Comparison of ENCODE assay signal across 9 mouse cellular contexts in genomic region chr15:8511861-8512260, GRCm38 (mm10). TPM values are rescaled to one million over a fixed set of nuclear protein-coding genes. Genes with fewer than 3 reads are reported as not detected.
DNase-seq lines count a peak whose midpoint lies in the region; ATAC-seq and TF ChIP-seq lines count a peak whose summit lies in the region.
"Had no signal": no experiment of that assay in that cellular context is flagged by ENCODE, and none has a peak within 500 bp of the region (broad histone marks: within the 10 kb centered on the region; RNA-seq: fewer than 3 reads in every experiment).

No protein-coding gene starts in this region.

- H3K79me2 ChIP-seq in heart, adult 2 months (replicated peaks; ENCODE audit: control insufficient read depth, insufficient read depth, low read length) = no peaks in the 10 kb centered on the region

- H3K4me2 ChIP-seq in heart, embryonic 11.5 days = no peak overlapping the region
- H3K4me2 ChIP-seq in liver, embryonic 14.5 days (ENCODE audit: low read depth) = peak overlapping the region; percentile 24; the same call in 1 of the 2 replicates
- no peak overlapping the region for H3K4me2 ChIP-seq in hindbrain, embryonic 14.5 days (replicated peaks)
- H3K4me2 ChIP-seq: hindbrain, embryonic 15.5 days had no signal

- H3K9me3 ChIP-seq in heart, embryonic 11.5 days (replicated peaks; ENCODE audit: control insufficient read depth, low read length) = no peaks in the 10 kb centered on the region
- H3K9me3 ChIP-seq in liver, embryonic 14.5 days (ENCODE audit: control insufficient read depth, low read length) = no peaks in the 10 kb centered on the region
- H3K9me3 ChIP-seq in hindbrain, embryonic 14.5 days (ENCODE audit: control insufficient read depth, low read length) = no peaks in the 10 kb centered on the region
- H3K9me3 ChIP-seq: hindbrain, embryonic 15.5 days had no signal

- no peak for TF ChIP-seq EP300 in heart, adult 2 months (IDR thresholded peaks at IDR 0.05; ENCODE audit: insufficient read depth, low read depth, low read length)
- TF ChIP-seq EP300 in liver, embryonic 14.5 days (IDR thresholded peaks at IDR 0.05; ENCODE audit: low read depth) = no peak

- no peak for TF ChIP-seq POLR2A in heart, adult 2 months (IDR thresholded peaks at IDR 0.05; ENCODE audit: insufficient read depth, low read depth, low read length)

- H3K36me3 ChIP-seq in heart, adult 2 months (ENCODE audit: control insufficient read depth, insufficient read depth, low read length) = no peaks in the 10 kb centered on the region
- no peaks in the 10 kb centered on the region for H3K36me3 ChIP-seq in heart, embryonic 11.5 days (ENCODE audit: control insufficient read depth, insufficient read depth, low read length)
- H3K36me3 ChIP-seq in liver, embryonic 14.5 days (replicated peaks; ENCODE audit: control insufficient read depth, insufficient read depth, low read depth) = no peaks in the 10 kb centered on the region
- no peaks in the 10 kb centered on the region for H3K36me3 ChIP-seq in hindbrain, embryonic 14.5 days (replicated peaks; ENCODE audit: control insufficient read depth, insufficient read depth)
- H3K36me3 ChIP-seq: hindbrain, embryonic 15.5 days had no signal

- peaks cover 3% of the 10 kb centered on the region for H3K4me1 ChIP-seq in heart, adult 2 months (ENCODE audit: control insufficient read depth, insufficient read depth, low read length)
- H3K4me1 ChIP-seq in heart, embryonic 11.5 days (ENCODE audit: control insufficient read depth, insufficient read depth, low read length) = no peaks in the 10 kb centered on the region
- no peaks in the 10 kb centered on the region; a peak in 1 of 4 replicates for H3K4me1 ChIP-seq in liver, embryonic 14.5 days (replicated peaks; ENCODE audit: control insufficient read depth in 2 of 2, insufficient read depth in 2 of 2, low read length in 1 of 2)
- no peaks in the 10 kb centered on the region for H3K4me1 ChIP-seq in hindbrain, embryonic 14.5 days (replicated peaks; ENCODE audit: control insufficient read depth, insufficient read depth, low read length)
- H3K4me1 ChIP-seq: hindbrain, embryonic 15.5 days had no signal

- no peak overlapping the region for H3K9ac ChIP-seq in heart, adult 2 months (ENCODE audit: low read depth, low read length)
- H3K9ac ChIP-seq in heart, embryonic 11.5 days (ENCODE audit: low read depth, low read length) = no peak overlapping the region
- no peak overlapping the region for H3K9ac ChIP-seq in liver, embryonic 14.5 days (replicated peaks)
- H3K9ac ChIP-seq in hindbrain, embryonic 14.5 days = no peak overlapping the region
- H3K9ac ChIP-seq: hindbrain, embryonic 15.5 days had no signal

- no peak for TF ChIP-seq CTCF in heart, adult 2 months (IDR thresholded peaks at IDR 0.05)
- TF ChIP-seq CTCF in liver, embryonic 14.5 days (IDR thresholded peaks at IDR 0.05; ENCODE audit: low read depth) = no peak

- peak; percentile 45 to 56 for DNase-seq in heart, adult 2 months
- peak; percentile 53 for DNase-seq in CD4-positive, CD25-positive, alpha-beta regulatory T cell, adult 2 months (ENCODE audit: low read depth, low spot score)
- peak; percentile 5 to 6 for DNase-seq in frontal cortex, postnatal 14 days (ENCODE audit: low spot score in 2 of 2)
- DNase-seq in liver, embryonic 14.5 days (ENCODE audit: low read depth in 3 of 3, low spot score in 3 of 3) = peak in 1 of 3 experiments; percentile 1
- DNase-seq in skeletal muscle tissue, adult 2 months (ENCODE audit: low read depth, low spot score) = peak; percentile 9
- DNase-seq in hindbrain, embryonic 14.5 days (ENCODE audit: low spot score) = no peak

- no peaks in the 10 kb centered on the region for H3K27me3 ChIP-seq in heart, adult 2 months (ENCODE audit: control insufficient read depth, insufficient read depth, low read length)
- no peaks in the 10 kb centered on the region for H3K27me3 ChIP-seq in heart, embryonic 11.5 days (ENCODE audit: control insufficient read depth, insufficient read depth, low read length)
- H3K27me3 ChIP-seq in liver, embryonic 14.5 days (ENCODE audit: control insufficient read depth, insufficient read depth, low read length) = no peaks in the 10 kb centered on the region
- H3K27me3 ChIP-seq in hindbrain, embryonic 14.5 days (ENCODE audit: control insufficient read depth, insufficient read depth, low read length) = no peaks in the 10 kb centered on the region
- H3K27me3 ChIP-seq: hindbrain, embryonic 15.5 days had no signal

- H3K4me3 ChIP-seq in heart, adult 2 months = peak overlapping the region; percentile 17; the same call in 1 of the 2 replicates
- no peak overlapping the region for H3K4me3 ChIP-seq in heart, embryonic 11.5 days (ENCODE audit: low read depth, low read length)
- no peak overlapping the region for H3K4me3 ChIP-seq in liver, embryonic 14.5 days (ENCODE audit: insufficient read depth in 1 of 2, low read depth in 2 of 2, low read length in 2 of 2)
- no peak overlapping the region for H3K4me3 ChIP-seq in hindbrain, embryonic 14.5 days (replicated peaks; ENCODE audit: low read length)
- H3K4me3 ChIP-seq: hindbrain, embryonic 15.5 days had no signal

- intact Hi-C loops in heart, adult 2 months (cut with DNase I) = loop anchor here (5.0 kb wide), 1 partner anchor 60 kb away; no protein-coding TSS in a partner anchor

- ATAC-seq in heart, embryonic 11.5 days (replicated peaks; ENCODE audit: insufficient number of reproducible peaks, low FRiP score, low TSS enrichment) = no peak
- no peak for ATAC-seq in liver, embryonic 14.5 days (ENCODE audit: insufficient read depth)
- ATAC-seq in megakaryocyte-erythroid progenitor cell, adult 5-6 weeks (replicated peaks; ENCODE audit: low FRiP score, low TSS enrichment, poor library complexity, severe bottlenecking) = no peak
- ATAC-seq in hindbrain, embryonic 14.5 days (ENCODE audit: low FRiP score) = no peak

- WGBS in heart, adult 2 months = 21% methylated on average over 9 of the region's 9 CpGs
- 59% methylated on average over 9 of the region's 9 CpGs for WGBS in heart, embryonic 11.5 days (ENCODE audit: insufficient replicate concordance)
- WGBS in liver, embryonic 14.5 days (ENCODE audit: insufficient replicate concordance) = 10% methylated on average over 9 of the region's 9 CpGs
- WGBS in hindbrain, embryonic 14.5 days = 70% methylated on average over 9 of the region's 9 CpGs

- H3K27ac ChIP-seq in heart, adult 2 months = peak overlapping the region; percentile 40
- H3K27ac ChIP-seq in heart, embryonic 11.5 days (ENCODE audit: low read depth, low read length) = no peak overlapping the region
- H3K27ac ChIP-seq in liver, embryonic 14.5 days = no peak overlapping the region
- no peak overlapping the region for H3K27ac ChIP-seq in hindbrain, embryonic 14.5 days
- H3K27ac ChIP-seq: hindbrain, embryonic 15.5 days had no signal

RNA-seq across cellular contexts. Expression of gene Gm2310, which starts 7.9 kb away (rescaled TPM):
- not detected for total RNA-seq in heart, adult 2 months (2021)
- not detected in 2 replicates for polyA plus RNA-seq in heart, adult 2 months (2012; rRNA removed)
- polyA plus RNA-seq in heart, embryonic 11.5 days (2014; fragmentation: Nextera tagmentation; extraction: Ambion mirVana) = not detected in 2 replicates
- polyA plus RNA-seq in liver, embryonic 14.5 days (2012; rRNA removed) = not detected in 2 replicates
- not detected in 2 replicates for polyA plus RNA-seq in liver, embryonic 14.5 days (2014; fragmentation: Nextera tagmentation; extraction: Ambion mirVana)
- not detected in 2 replicates for total RNA-seq in megakaryocyte-erythroid progenitor cell, adult 5-6 weeks (2014; fragmentation: Nextera tagmentation)
- not detected in 2 replicates for total RNA-seq in megakaryocyte-erythroid progenitor cell, adult 5-6 weeks (2017)
- polyA plus RNA-seq in hindbrain, embryonic 14.5 days (2014; fragmentation: Nextera tagmentation; extraction: Ambion mirVana) = 0.18 TPM in 1 of 2 replicates, not detected in the other
- polyA plus RNA-seq: hindbrain, embryonic 15.5 days had no signal
